Mouse (Mus musculus) thymus, postnatal 0 days (tissue): Measurements from ENCODE around the gene Mov10l1. TPM values are rescaled to one million over a fixed set of nuclear protein-coding genes. Genes with fewer than 3 reads are reported as not detected.

ENCODE experiments used
- DNase-seq: peaks from one replicate; pipeline ENCODE4 v3.0.0-alpha.2; 2015; ENCODE audit warnings: low spot score
- polyA plus RNA-seq: library from polyadenylated mRNA; unstranded; fragments of >200 nt; fragmentation: Nextera tagmentation; extraction: Ambion mirVana; gene quantifications from 2 replicates; pipeline ENCODE4 v1.2.1, GENCODE M21; 2015

The Mov10l1 gene
- 0.22 TPM in 1 of 2 replicates, not detected in the other for polyA plus RNA-seq

DNA sequence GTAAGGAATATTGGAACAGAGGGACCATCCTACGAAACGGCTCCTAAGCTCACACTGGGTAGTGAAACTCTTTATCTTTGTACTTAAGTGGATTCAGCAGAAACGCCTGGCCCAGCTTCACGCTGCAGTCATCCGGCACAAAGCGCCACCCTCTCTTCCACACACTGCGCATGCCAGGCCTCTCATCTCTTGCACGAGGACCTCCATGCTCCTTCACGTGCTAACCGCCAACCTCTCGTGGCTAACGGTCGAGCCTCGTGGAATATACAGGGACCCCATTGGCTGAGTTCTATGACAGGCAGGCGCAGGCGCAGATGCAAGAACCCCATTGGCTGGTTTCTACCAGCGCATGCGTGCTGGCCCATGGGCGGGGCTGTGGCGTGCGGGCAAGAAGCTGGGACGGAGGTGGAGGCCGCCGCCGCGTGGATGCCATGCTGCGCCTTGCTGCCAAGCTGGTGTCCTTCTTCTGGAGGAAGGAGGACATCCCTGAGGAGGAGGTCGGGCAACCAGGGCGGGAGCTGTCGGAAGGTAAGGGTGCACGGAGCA, at the start of gene Mov10l1:
Mov10l1 (plus strand) TSS at position 376 of the 546 bp plus-strand sequence.
- DNase-seq = no peak

DNA sequence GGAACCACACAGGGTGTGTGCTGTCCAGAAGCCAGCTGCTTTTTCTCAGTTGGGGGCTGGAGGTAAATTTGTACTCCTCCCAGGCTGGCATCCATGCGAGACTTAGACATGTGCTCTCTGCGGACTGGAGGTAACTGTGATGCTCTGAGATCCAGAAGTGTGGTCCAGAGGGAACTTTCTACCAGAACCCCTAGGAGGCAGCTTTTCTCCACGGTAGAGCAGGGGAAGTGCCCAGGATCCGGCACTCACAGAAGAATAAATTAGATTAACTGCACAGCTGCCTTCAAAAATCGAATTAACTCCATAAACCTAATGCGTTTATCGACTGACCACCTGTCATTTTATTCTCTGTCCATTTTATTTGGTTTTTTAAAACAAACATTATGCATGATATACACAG, 48.6 kb upstream of the Mov10l1 start:
- DNase-seq = no peak

DNA sequence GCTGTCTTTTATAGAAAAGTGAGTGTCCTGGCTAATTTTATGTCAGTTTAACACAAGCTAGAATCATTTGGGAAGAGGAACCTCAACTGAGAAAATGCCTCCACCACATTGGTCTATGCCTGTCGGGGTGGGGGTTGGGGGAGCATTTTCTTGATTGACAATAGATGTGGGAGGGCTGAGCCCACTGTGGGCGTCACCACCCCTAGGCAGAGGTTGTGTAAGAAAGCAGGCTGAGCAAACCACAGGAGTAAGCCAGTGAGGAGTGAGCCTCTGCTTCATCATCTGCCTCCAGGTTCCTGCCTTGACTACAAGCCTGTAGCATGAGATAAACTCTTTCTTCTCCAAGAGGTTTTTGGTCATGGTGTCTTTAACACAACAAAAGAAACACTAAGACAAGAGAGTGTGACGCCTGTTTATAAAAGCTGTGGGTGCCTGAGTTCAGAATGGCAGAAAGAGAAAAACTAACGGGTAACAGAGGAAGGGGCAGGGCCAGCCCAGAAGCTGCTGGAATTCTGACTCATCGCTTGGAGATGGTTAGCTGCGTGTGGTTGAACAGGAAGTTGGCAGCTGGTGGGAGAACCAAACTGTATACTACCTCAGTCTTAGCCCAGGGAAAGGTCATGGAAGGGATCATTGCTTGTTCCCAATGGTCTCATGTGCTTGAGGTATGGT, 46.0 kb upstream of the Mov10l1 start:
- DNase-seq = no peak

DNA sequence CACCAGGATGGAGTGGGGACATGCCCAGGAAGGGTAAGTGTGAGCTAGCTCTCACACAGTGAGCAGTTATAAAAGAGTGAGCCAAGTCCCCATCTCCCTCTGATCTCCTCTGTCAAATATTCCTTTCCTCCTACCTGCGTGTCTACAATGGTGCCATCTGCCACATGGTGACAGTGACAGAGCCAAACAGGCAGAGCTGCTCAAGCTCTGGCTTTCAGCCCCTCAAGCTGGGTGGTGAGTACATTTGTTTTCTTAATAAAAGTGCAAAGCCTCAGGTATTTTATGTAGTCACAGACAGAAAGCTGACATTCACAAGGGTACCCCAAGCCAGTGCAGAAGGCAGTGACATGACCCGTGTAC, 45.4 kb upstream of the Mov10l1 start:
- DNase-seq = no peak

DNA sequence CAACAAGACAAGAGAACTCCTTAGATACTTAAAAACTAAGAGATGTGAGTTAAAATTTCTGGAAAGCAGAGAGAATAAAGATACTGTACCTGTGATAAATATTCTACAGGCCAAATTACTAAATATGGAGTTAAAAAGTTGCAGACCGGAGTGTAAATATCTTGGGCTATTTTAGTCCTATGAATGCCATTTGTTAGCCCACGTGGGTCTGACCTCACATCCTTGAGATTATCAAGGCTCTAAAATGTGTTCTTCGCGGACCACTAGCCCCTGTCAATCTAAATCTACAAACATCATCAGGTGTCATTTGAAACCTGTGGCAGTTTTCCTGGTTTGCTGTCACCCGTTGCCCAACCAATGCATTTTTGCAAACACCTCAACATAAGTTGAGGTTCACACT, 39.9 kb upstream of the Mov10l1 start:
- DNase-seq = no peak

DNA sequence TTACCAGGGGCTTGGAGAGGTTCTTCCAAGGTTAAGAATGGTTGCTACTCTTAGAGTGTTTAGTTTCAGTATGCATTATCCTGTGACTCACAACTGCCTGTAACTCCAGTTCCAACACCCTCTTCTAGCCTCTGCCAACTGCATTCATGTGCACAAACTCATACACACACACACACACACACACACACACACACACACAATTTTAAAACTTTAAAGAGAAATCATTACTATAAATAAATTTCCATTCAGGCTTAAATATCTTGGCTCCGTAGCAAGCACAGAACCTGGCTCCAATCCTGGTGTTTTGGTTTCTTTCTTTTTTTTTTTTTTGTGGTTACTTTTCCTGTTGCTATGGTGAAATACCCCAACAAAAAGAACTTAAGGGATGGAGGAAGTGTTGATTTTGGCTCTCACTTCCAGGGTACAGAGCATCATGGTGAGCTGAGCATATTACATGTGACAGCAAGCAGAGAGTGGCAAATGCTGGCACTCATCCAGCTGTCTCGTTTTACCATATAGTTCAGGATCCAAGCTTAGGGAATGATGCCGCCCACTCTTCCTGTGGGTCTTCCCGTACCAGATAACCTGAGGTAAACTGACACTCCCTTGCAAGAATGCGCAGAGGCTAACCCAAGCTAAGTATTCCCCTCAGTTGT, 38.7 kb upstream of the Mov10l1 start:
- DNase-seq = no peak

DNA sequence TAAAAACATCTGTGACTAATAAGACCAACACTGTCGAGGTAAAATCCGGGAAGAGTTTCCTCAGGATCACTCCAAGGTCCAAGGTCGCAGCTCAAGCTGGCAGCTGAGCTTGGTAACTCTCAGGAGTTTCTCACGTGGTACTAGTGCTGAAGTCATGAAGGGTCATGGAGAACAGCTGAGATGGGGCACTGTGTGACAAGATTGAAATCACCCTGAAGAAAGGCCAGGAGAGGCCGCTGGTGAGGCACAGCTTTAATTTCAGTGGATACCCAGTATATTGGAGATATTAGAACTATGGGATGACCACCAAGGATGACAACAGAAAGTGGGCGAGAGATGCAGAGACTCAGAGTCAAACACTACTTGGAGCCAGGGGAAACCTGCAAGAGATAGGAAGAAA, 35.9 kb upstream of the Mov10l1 start:
- DNase-seq = no peak

DNA sequence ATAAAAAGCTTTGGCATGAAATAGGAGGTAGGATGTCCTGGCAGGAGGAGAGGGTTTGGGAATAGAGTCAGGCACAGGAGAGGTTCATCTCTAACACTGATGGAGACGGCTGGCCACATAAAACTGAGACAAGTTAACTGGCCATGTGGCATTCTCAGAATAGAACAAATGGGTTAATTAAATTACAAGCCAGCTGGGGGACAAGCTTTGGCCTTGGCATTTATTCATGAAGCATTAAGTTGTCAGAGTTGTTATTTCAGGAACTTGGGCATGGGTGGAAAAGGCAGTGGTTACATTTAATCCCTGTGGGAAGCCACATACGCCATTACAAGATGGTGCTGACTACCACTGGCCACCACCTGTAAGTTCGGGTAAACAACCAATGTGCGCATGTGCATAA, 31.5 kb upstream of the Mov10l1 start:
- DNase-seq = no peak

DNA sequence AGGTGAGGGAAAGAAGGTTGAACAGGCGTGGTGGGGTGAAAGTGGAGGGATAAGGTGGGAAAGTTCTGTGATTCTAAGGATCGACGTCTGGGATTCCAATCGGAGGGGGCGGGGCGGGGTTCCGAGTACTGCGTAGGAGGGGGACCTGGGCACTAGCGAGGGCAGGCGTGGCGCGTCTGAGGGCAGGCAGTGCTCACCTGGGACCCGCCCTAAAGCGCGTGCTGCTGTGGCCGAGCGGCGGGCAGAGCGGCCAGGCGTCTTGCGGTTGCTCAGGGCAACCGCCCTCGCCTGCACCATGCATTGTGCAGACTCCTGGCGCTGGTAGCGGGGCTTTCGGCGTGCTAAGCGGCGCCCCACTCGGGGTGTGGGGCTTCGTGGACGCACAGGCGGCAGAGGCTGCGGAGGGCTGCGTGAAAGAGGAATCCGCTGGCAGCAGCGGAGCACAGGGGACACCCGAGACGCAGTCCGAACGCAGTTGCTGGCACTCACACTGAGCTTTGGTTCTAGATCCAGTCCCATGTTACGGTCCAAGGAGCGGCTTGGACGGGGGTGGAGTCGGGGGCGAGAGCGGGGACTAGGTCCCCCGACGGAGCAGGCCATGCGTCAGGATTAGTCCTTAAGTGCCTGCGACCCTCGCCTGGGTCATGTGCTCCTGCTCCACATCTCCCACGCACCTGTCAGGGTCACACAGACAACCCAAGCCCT, 28.2 kb upstream of the Mov10l1 start, which contains the start of gene Ttll8:
Ttll8 (minus strand) TSS at position 51 of the 705 bp plus-strand sequence.
- DNase-seq = no peak

DNA sequence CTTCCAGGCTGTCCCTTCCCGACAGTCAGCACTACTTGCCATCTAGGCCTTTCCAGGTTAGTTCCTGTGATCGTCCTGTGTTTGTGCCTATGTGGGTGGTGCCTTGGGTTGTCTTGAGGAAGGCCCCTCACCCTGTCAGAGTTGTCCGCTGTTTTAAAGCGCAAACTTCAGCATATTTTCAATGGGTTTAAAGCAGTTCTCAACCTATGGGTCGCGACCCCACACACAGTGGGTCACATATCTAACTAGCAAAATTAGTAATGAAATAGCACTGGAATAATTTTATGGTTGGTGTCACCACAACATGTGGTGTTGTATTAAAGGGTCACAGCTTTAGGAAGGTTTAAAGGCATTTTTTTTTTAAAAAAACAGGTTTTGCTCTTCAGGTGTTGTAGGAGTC, 27.4 kb upstream of the Mov10l1 start:
- no peak for DNase-seq

DNA sequence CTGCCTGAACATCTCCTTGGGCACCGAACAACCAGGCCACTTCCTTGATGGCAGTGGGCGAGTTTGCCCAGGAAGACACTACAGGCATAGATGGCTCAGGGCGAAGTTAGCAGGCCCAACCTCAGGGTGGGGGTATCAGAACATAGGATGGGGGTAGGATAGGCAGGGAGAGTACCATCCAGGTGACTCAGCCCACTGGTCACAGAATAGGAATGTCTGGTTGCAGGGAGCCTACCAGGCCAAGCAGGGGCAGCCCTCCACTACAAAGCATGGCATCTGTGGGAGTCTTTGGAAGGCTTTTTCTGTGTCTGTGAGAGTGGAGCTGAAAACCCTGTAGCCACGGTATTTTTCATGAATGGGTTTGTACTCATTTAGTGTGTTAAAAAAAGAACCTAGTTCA, 25.2 kb upstream of the Mov10l1 start:
- no peak for DNase-seq

DNA sequence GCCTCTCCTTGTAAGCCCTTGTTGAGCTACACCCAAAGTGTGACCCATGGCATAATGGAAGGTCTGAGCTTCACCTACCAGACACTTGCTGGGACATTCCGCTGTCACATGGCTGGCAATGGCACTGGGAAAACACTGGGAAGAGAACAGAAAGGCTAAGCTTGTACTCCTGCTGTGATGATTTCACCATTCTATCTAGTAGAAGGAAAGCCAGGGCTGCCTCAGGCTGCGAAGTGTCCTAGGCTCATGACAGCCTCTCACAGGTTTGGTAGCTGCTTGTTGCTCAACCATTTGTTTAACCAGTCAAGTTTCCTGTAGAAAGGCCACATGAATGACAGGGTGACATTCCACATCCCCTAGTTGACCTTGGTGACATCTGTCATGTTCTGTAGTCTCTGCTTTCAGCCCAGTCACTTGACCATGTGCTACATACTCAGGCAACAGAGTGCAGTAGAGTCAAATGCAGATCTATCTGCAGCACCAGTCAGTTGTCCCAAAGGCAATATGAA, 18.6 kb upstream of the Mov10l1 start:
- no peak for DNase-seq

DNA sequence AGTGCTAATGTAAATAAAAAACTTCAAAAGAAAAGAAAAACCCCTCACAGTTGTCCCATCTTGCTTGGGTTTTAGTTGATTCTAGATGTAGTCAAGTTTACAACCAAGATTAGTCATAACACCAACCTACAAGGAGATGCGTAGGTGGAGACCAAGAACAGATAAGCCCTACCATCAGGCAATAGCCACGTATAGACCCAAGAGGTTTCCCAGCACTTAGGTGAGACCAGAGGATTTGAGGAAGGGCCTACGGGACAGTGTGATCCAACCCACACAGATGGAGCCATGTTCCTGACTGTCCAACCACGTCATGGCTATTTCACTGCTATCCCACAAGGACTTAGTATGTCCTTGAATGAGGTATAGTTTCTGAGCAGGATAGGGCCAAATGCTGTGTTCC, 10.4 kb upstream of the Mov10l1 start:
- DNase-seq = no peak

DNA sequence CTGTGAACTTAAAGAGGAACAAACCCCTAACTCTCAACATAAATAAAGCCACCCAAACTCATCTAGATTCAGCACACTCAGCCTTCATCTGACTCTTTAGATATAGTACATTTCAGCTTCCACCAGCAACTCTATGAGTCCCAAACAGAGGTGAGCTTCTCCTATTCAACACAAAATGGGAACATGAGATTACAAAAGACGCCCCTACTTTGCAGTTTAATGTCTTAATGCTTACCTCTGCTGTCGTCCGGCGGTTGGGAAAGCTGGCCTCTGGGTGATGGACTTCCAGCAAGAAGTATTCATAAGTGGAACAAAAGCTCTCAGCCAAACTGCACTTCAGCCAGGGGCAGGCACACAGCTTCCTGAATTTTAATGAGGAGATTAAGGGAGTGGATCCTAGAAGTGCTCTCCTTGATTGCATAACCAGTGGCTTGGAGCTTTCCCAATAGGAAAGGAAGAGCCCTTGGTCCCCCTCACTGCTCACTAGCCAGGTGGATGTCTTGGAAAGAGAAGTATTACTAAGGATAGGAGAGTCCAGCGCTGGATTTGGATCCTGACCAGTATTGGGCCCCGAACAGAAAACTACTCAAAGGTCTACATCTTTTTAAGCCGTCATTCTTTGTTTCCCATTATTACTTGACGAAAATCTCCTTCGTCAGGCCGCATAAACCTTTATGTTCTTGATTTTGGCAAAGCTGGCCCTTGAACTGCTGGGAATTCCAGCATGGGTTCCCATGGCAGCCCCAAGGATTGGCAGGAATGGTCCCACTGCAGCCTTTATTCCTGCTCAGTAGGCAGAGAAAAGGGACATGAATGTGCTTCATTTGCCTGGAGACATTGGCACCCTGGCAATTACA, 4.2 kb upstream of the Mov10l1 start, which contains the start of gene Mlc1:
Mlc1 (minus strand) TSS at position 727 of the 857 bp plus-strand sequence.
- no peak for DNase-seq

DNA sequence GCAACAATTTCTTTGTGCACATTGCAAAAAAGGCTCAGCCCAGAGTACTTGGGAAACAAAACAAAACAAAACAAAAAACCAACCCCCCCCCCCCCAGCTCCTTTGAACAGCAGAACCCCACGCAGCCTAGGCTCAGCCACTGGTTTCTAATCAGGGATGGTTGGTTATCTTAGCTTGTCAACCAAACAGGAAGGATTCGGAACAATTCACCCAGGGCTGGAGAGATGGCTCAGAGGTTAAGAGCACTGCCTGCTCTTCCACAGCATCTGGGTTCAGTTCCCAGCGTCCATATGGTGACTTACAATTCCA, 3.6 kb upstream of the Mov10l1 start:
- no peak for DNase-seq

DNA sequence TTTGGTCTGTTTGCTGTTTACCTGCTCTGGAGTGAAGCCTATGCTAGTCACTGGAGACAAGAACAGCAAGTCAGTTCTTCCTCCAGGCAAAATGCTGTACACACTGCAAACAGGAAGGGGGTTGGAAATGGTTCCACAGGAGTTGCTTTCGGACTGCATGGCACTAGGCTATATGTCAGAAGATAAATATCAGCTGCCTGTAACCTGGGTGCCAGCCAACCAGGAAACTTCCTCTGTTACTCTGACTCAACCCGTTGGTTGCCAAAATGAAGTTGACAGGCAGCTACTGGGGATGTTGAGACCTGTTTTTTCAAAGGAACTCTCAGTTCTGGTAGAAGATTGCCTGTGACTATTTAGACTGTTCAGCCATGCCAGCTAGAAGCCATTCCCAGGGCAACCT, 6.5 kb downstream of the Mov10l1 start:
- DNase-seq = no peak

DNA sequence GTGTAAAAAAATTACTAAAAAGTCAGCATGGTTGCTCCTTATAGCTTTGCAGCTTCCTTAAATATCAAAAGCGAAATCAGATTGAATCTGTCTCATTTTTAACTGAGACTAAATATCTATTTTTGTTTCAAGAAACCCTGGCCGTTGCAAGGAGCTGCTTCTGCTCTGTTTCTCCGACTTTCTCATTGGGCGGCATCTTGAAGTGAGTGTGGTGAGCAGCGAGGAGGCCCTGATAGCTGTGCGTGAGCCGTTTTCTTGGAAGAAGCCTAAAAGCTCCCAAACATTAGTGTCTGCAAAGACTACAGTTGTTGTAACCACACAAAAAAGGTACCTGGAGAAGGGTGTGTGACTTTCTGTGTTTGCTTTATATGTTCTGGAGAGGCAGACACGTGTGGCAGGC, 15.9 kb downstream of the Mov10l1 start:
- DNase-seq = no peak

DNA sequence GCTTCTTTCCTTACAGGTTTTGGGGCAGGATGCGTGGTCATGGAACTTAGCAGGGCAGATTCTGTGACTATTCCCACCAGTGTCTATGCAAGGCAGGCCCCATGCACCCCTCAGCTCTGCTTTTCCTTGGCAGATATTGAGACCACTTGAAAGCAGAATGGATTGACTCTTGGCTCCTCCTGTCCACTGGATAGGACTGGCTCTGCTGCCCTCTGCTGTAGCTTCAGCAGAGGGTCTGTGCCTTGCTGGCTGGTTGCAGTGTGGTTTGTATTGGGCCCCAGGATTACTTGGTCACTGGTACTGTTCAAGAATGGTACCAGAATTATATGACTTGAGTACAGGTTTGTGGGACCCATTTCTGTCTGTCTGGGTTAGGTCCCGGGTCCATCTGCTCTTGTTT, 16.4 kb downstream of the Mov10l1 start:
- no peak for DNase-seq

DNA sequence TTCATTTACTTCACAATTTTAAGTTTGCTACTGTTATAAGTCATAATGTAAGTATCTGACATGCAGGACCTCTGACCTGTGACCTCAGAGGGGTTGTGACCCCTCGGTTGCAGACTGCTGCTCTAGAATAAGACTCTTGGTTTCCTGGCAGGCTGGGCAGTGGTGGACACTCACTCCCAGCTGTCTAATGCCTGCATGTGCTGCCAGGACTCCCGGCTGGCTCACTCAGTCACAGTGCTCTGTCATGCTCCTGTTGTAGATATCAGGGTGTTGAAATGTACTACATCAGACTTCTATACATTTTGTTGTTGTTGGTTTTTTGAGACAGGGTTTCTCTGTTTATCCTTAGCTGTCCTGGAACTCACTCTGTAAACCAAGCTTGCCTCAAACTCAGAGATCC, 17.7 kb downstream of the Mov10l1 start:
- no peak for DNase-seq

DNA sequence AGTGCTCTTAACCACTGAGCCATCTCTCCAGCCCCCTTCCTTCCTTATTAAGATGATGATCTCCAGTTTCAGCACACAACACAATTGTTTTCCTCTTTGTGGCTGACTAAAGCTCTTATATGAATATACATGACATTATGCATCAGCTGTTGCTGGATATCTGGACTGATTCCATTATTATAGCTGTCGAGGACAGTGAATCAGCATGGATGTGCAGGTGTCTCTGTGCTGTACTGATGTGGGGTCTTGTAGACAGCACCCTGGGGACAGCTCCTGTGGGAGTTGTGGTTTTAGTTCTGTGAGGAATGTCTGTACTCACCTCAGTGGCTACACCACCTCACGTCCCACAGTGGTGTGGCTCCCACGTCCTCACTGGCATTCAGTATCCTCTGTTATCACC, 18.5 kb downstream of the Mov10l1 start:
- no peak for DNase-seq

DNA sequence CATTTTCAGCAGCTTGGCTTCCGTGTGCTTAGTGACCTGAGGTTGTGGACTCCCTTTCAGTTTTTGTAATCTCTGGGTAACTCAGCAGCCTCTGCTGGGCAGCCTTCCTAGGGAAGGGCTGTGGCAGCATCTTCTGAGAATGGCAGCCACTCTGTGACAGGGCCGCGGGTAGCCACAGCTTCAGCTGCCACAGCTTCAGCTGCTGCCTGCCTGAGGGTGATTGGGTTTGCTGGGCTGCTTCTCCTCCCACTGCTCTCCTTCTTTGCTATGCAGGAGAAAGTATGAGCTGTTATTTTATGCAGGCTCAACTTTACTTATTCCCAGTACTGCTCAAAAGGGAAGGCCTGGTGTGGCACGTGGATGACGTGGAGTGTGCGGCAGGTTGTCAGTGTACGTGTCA, 24.3 kb downstream of the Mov10l1 start:
- DNase-seq = no peak
